Mouse (Mus musculus): ENCODE measurements around the gene Dars. TPM values are rescaled to one million over a fixed set of nuclear protein-coding genes. Genes with fewer than 3 reads are reported as not detected.

Dars gene
- polyA plus RNA-seq, 1 experiment from 2014 or later, result 139 TPM

GRCm38 (mm10) chr1:128405675-128406074 lies 11.5 kb downstream of the Dars start:
- Histone ChIP-seq H3K4me1 (replicated peaks) (peaks cover 12% of the 10 kb centered on the region; the same call in 1 of the 2 replicates), H3K27ac (replicated peaks) (peak overlapping the region; percentile 25; the same call in 1 of the 2 replicates), H3K4me3 (no peak overlapping the region), H3K4me2 (no peak overlapping the region), H3K9me3 (no peaks in the 10 kb centered on the region), H3K27me3 (no peaks in the 10 kb centered on the region), H3K9ac (no peak overlapping the region), H3K36me3 (peaks cover 10% of the 10 kb centered on the region; the same call in 1 of the 2 replicates)
- whole genome bisulfite sequencing, result 28% methylated on average over 1 of the region's 1 CpGs
- no peak for ATAC-seq (ENCODE audit: low FRiP score, low read depth)

GRCm38 (mm10) chr1:128405041-128405481 lies 12.1 kb downstream of the Dars start:
- peaks cover 13% of the 10 kb centered on the region; the same call in 1 of the 2 replicates for H3K4me1 ChIP-seq (replicated peaks)
- no peaks in the 10 kb centered on the region for H3K27me3 ChIP-seq
- H3K4me2 ChIP-seq, result no peak overlapping the region
- no peak overlapping the region for H3K9ac ChIP-seq
- ATAC-seq (ENCODE audit: low FRiP score, low read depth), result peak; percentile 92
- no peaks in the 10 kb centered on the region for H3K9me3 ChIP-seq
- WGBS, result 14% methylated on average over 2 of the region's 2 CpGs
- H3K36me3 ChIP-seq, result peaks cover 10% of the 10 kb centered on the region; the same call in 1 of the 2 replicates
- H3K27ac ChIP-seq (replicated peaks), result peak overlapping the region; percentile 39; the same call in 1 of the 2 replicates
- H3K4me3 ChIP-seq, result no peak overlapping the region

- no peak overlapping the region for H3K4me2 ChIP-seq
- H3K27ac ChIP-seq (replicated peaks), result peak overlapping the region; percentile 54
- peaks cover 10% of the 10 kb centered on the region; the same call in 1 of the 2 replicates for H3K36me3 ChIP-seq
- ATAC-seq (ENCODE audit: low FRiP score, low read depth), result no peak
- no peaks in the 10 kb centered on the region for H3K9me3 ChIP-seq
- no peak overlapping the region for H3K4me3 ChIP-seq
- H3K9ac ChIP-seq, result no peak overlapping the region
- peaks cover 16% of the 10 kb centered on the region; the same call in 1 of the 2 replicates for H3K4me1 ChIP-seq (replicated peaks)
- H3K27me3 ChIP-seq, result no peaks in the 10 kb centered on the region
- 12% methylated on average over 2 of the region's 2 CpGs for whole genome bisulfite sequencing
Observed at GRCm38 (mm10) chr1:128400926-128401325, 16.2 kb downstream of the Dars start.

GRCm38 (mm10) chr1:128399941-128400915 lies 16.9 kb downstream of the Dars start:
- Histone ChIP-seq H3K4me2 (no peak overlapping the region), H3K4me3 (no peak overlapping the region), H3K4me1 (replicated peaks) (peaks cover 13% of the 10 kb centered on the region; the same call in 1 of the 2 replicates), H3K27ac (replicated peaks) (peak overlapping the region; percentile 54; the same call in 1 of the 2 replicates), H3K36me3 (peaks cover 10% of the 10 kb centered on the region; the same call in 1 of the 2 replicates), H3K9ac (no peak overlapping the region), H3K27me3 (no peaks in the 10 kb centered on the region), H3K9me3 (no peaks in the 10 kb centered on the region)
- ATAC-seq (ENCODE audit: low FRiP score, low read depth), result no peak
- 24% methylated on average over 5 of the region's 5 CpGs for WGBS

- Histone ChIP-seq H3K4me3 (no peak overlapping the region), H3K27ac (replicated peaks) (no peak overlapping the region), H3K9me3 (no peaks in the 10 kb centered on the region), H3K4me1 (replicated peaks) (peaks cover 7% of the 10 kb centered on the region; the same call in 1 of the 2 replicates), H3K27me3 (no peaks in the 10 kb centered on the region), H3K36me3 (peaks cover 9% of the 10 kb centered on the region; the same call in 1 of the 2 replicates), H3K9ac (no peak overlapping the region), H3K4me2 (no peak overlapping the region)
- 91% methylated on average over 5 of the region's 5 CpGs for WGBS
- no peak for ATAC-seq (ENCODE audit: low FRiP score, low read depth)
Observed at GRCm38 (mm10) chr1:128398738-128399445, 18.3 kb downstream of the Dars start.

- Histone ChIP-seq H3K36me3 (peaks cover 7% of the 10 kb centered on the region; the same call in 1 of the 2 replicates), H3K4me1 (replicated peaks) (no peaks in the 10 kb centered on the region), H3K9ac (no peak overlapping the region), H3K27ac (replicated peaks) (no peak overlapping the region), H3K4me3 (no peak overlapping the region), H3K9me3 (no peaks in the 10 kb centered on the region), H3K4me2 (no peak overlapping the region), H3K27me3 (no peaks in the 10 kb centered on the region)
- ATAC-seq (ENCODE audit: low FRiP score, low read depth), result no peak
- WGBS, result 83% methylated on average over 3 of the region's 3 CpGs
Observed at GRCm38 (mm10) chr1:128394657-128395056, 22.5 kb downstream of the Dars start.

GRCm38 (mm10) chr1:128392382-128392781 lies 24.8 kb downstream of the Dars start:
- Histone ChIP-seq H3K9me3 (no peaks in the 10 kb centered on the region), H3K4me2 (no peak overlapping the region), H3K9ac (no peak overlapping the region), H3K4me3 (no peak overlapping the region), H3K36me3 (peaks cover 11% of the 10 kb centered on the region; the same call in 1 of the 2 replicates), H3K4me1 (replicated peaks) (no peaks in the 10 kb centered on the region), H3K27ac (replicated peaks) (no peak overlapping the region), H3K27me3 (no peaks in the 10 kb centered on the region)
- ATAC-seq (ENCODE audit: low FRiP score, low read depth), result no peak
- WGBS, result 49% methylated on average over 2 of the region's 2 CpGs

GRCm38 (mm10) chr1:128386487-128386886 lies 30.7 kb downstream of the Dars start:
- 96% methylated on average over 7 of the region's 7 CpGs for WGBS

GRCm38 (mm10) chr1:128376841-128377240 lies 40.3 kb downstream of the Dars start:
- ATAC-seq (ENCODE audit: low FRiP score, low read depth), result no peak
- Histone ChIP-seq H3K27ac (replicated peaks) (no peak overlapping the region), H3K36me3 (peaks cover 10% of the 10 kb centered on the region), H3K4me2 (no peak overlapping the region), H3K4me1 (replicated peaks) (no peaks in the 10 kb centered on the region), H3K9me3 (no peaks in the 10 kb centered on the region), H3K9ac (no peak overlapping the region), H3K27me3 (no peaks in the 10 kb centered on the region), H3K4me3 (no peak overlapping the region)
- 73% methylated on average over 4 of the region's 4 CpGs for WGBS

More at GRCm38 (mm10) chr1:128386487-128386886, 30.7 kb downstream of the Dars start:
- no peaks in the 10 kb centered on the region for H3K27me3 ChIP-seq
- H3K9ac ChIP-seq, result no peak overlapping the region
- no peaks in the 10 kb centered on the region for H3K9me3 ChIP-seq
- no peak overlapping the region for H3K4me3 ChIP-seq
- H3K36me3 ChIP-seq, result peaks cover 11% of the 10 kb centered on the region
- H3K4me1 ChIP-seq (replicated peaks), result no peaks in the 10 kb centered on the region
- H3K4me2 ChIP-seq, result no peak overlapping the region
- ATAC-seq (ENCODE audit: low FRiP score, low read depth), result no peak
- H3K27ac ChIP-seq (replicated peaks), result no peak overlapping the region

GRCm38 (mm10) chr1:128372143-128372860 lies 44.9 kb downstream of the Dars start:
- no peak for ATAC-seq (ENCODE audit: low FRiP score, low read depth)
- Histone ChIP-seq H3K9me3 (no peaks in the 10 kb centered on the region), H3K9ac (no peak overlapping the region), H3K4me1 (replicated peaks) (no peaks in the 10 kb centered on the region), H3K36me3 (peaks cover 9% of the 10 kb centered on the region; the same call in 1 of the 2 replicates), H3K27ac (replicated peaks) (no peak overlapping the region), H3K4me3 (no peak overlapping the region), H3K27me3 (no peaks in the 10 kb centered on the region), H3K4me2 (no peak overlapping the region)
- WGBS, result 72% methylated on average over 7 of the region's 7 CpGs

- Histone ChIP-seq H3K27me3 (no peaks in the 10 kb centered on the region), H3K4me2 (no peak overlapping the region), H3K36me3 (peaks cover 22% of the 10 kb centered on the region), H3K27ac (replicated peaks) (no peak overlapping the region), H3K4me3 (no peak overlapping the region), H3K9ac (no peak overlapping the region), H3K9me3 (no peaks in the 10 kb centered on the region), H3K4me1 (replicated peaks) (no peaks in the 10 kb centered on the region)
- WGBS, result 57% methylated on average over 5 of the region's 5 CpGs
- ATAC-seq (ENCODE audit: low FRiP score, low read depth), result peak; percentile 68; the same call in 1 of the 2 replicates
Observed at GRCm38 (mm10) chr1:128368732-128369441, 48.3 kb downstream of the Dars start.
